Mouse (Mus musculus) heart, adult 9 months (tissue): ENCODE measurements around the gene Smok3b.
"Not testable (repeated sequence)": the region's sequence is repeated elsewhere in the genome, so short reads cannot be mapped to it uniquely, and the experiment has no call there.

ENCODE experiments used
- DNase-seq, 2 experiments: peaks; one replicate each; pipeline ENCODE4 v3.0.0; 2022; ENCODE audit warnings: low spot score in 2 of 2

Smok3b gene

DNA sequence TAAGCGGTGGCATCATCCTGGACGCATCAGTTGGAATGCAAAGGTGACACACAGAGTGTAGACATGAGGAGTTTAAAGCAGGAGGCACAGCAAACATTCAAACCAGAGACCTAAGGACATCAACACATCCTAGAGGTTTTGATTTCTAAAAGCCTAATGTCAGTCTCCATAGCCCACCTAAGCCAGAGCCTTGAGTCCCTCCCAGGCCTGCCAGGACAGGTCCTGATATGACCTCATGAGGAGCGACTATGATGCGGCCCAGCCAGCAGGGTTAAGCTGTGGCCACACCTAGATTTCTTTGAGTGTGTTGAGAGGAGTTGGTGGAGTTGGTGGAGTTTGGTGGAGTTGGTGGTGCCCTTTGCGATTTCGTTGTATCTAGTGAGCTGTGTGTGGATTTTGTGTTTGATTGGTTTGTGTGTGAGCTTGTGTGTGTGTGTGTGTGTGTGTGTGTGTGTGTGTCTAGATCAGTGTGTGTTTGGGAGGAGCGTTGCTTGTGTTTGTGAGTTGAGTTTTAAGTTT, at the start of gene Smok3b, which contains the start of gene Smok3a:
Gene Smok3b, plus strand, starts transcription at position 469 of the 519 bp plus-strand sequence.
Gene Smok3a, plus strand, starts transcription at position 301 of the 519 bp plus-strand sequence.
- not testable (repeated sequence) for DNase-seq

DNA sequence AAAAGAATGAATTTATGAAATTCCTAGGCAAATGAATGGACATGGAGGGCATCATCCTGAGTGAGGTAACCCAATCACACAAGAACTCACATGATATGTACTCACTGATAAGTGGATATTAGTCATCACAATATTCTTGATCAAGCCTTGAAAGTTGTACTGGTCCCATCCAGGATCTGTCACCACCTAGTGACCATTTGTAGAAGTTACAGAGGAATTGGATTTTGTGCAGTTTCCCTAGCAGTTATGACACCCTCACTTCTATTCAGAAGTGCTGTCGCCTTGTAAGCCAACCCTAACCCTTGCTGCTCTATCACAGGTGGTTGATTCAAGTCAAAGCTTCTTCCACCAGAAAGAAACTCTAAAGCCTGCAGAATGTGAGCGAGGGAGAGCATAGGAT, 48.1 kb upstream of the Smok3b start:
- DNase-seq = no peak

DNA sequence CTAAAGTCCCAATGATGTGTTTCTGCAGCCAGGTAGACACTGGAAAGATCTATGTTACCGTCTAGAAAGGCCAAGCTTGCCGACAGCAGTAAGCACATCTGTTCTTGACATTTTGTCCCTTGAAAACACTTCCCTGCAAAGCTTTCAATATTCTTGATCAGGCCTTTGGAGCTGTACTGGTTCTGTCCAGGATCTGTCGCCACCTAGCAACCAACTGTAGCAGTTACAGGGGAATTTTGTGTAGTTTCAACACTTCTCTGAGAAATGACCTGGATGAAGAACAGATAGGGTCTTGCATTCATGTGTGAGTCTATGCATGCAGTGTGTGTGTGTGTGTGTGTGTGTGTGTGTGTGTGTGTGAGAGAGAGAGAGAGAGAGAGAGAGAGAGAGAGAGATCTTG, 47.5 kb upstream of the Smok3b start:
- no peak for DNase-seq

DNA sequence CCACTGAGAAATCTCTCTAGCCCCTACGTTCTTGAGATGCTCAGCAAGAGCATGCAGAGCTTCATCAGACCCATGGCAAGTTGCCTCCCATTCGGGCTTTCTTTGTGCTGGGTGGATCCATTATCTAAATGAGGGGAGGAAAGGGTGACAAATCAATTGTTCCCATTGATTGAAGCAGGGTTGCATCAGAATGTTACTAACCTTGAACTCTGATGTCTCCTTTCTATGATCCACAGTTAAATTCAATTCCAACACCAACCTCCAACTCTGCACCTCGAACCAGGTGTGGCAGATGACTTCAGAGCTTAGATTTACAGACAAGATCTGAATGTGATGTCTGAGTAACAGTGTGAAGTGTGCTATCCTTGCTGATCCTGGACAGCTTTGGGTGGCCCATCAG, 46.5 kb upstream of the Smok3b start:
- DNase-seq = no peak

DNA sequence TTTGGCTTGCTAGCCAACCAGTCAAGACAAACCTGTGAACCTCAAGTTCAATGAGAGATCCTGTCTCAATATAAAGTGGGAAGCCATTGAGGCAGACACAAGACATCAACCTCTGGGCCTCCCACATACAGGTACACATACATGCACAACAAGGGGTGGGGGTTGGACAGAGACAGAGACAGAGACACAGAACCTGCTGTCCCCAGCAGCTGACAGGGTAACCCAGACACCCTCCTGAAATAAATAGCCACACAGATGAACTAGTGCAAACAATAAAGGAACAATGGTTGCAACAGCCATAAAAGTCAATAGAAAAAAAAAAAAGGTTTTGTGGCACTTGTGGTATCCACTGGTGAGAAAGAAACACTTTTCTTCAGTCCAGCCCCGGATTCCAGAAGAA, 45.8 kb upstream of the Smok3b start:
- DNase-seq = no peak

DNA sequence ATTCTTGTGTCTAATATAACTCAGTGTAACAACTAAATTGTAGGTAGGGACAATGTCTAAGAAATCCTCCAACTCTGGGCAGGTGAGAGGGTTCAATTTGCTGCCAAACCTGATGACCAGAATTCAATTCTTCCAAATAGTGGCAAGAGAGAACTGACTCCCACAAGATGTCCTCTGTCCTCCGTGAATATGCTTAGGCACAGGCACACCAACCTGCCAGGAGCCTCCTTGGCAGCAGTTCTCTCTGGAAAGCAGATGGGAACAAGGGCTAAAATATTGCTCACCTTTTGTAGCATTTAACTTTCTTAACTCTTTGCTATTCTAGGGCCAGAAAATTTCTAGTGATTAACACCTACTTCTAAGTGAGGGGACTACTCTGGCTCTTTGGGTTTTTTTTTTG, 43.9 kb upstream of the Smok3b start:
- no peak for DNase-seq

DNA sequence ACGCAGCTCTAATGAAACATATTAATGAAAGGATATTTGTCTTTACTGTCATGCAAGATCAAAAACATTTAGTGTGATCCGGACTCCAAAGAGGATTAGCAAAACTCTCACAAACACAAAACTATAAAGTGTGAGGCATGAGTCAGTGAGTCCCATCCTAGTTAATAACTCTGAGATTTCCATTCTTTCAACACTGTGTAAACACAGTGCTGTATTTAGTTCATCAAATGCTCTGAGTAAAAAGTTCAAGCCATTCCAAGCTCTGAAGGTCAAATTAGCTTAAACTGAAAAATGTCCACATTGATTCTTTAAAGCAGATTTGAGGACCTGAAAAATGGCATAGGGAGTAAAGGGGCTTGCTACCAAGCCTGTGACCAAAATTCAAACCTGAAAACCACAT, 42.1 kb upstream of the Smok3b start:
- DNase-seq = no peak

DNA sequence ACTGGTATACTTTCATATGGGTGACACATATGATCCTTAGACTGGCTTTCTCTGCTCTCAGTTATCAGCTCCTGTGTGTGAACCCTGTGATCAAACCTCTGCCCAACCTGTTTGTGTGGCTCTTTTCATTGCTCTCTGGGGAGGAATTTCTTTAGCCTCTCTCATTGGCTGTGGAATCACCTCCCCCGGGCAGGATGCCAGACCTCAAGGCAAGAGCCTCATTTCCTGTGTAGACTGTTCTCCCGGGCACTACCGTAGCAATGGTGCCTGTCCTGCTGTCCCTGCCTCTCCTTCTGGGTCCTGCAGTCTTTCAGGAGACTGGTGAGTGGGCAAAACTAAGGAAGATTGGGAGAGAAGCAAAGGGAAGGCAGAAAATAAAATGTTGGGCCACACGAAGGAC, 39.9 kb upstream of the Smok3b start, which contains the start of gene Azgp1:
Gene Azgp1, plus strand, starts transcription at position 221 of the 400 bp plus-strand sequence.
- no peak for DNase-seq

DNA sequence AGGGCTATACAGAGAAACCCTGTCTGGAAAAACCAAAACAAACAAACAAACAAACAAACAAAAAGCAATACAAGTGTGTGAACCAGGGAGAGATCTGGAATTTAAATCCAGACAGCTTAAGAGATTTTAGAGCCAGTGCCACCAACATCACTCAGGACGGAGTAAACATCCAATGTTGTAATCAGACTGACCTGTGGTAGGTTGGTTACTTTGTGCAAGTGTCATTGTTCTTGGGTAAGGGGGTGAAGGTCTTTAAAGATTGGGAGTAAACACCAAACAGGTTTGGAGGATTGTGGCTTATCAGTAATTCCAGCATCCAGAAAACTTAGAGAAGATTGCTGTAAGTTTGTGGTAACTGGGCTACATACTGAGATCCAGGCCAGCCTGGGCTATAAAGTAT, 34.9 kb upstream of the Smok3b start:
- DNase-seq = no peak

DNA sequence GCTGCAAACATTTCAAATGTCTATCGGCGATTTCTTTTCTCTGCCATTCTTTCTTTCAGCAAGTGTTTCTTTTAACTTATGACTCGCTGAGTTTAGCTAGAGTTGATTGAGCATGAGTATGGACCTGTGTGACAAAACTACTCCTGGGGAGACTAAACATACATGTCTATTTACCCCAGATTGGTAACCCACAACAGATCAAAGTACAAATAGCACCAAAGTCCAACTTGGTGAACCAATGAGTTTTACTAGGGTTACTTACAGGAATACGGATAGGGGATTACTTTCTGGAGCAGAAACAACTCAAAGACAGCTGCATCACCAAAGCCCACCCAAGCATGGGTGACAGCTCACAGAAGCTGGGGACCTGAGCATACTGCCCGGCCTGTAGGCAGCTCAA, 11.8 kb upstream of the Smok3b start:
- no peak for DNase-seq

DNA sequence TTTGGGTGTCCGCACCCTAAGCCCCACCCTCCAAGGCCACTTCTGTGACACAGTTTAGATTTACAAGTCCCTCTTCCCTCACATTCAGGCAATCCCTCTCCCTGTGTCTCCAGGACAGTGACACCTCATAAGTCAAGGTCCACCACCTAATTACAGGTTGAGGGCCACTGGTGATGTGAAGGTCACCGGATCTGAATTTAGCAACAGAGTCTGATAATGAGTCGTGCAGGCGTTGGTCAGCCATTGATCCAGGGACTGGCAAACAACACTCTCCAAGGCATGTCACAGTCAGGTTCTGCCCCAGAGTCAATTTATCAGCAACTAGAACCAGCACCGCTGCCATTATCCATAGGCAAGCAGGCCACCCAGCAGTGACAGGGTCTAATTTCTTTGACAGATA, 8.8 kb upstream of the Smok3b start:
- DNase-seq = no peak

DNA sequence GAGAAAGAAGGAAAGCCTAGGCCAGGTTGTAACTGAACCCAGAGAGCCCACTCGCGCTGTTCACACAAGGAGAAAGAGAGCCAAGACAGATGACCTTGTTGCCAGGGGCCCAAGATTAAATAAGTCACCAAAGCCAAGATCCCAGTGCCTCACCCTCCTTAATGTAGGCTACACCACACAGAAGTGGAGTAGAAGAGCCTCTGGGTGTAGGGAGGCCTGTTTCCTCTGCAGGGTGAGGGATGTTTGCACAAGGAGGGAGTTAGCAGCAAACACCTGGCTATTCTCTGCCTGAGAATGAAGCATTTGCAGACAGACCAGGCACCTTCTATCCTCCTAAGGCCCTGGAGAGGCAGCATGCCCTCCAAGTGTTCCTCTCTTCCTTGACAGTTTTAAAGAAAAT, 4.7 kb upstream of the Smok3b start:
- DNase-seq = no peak

DNA sequence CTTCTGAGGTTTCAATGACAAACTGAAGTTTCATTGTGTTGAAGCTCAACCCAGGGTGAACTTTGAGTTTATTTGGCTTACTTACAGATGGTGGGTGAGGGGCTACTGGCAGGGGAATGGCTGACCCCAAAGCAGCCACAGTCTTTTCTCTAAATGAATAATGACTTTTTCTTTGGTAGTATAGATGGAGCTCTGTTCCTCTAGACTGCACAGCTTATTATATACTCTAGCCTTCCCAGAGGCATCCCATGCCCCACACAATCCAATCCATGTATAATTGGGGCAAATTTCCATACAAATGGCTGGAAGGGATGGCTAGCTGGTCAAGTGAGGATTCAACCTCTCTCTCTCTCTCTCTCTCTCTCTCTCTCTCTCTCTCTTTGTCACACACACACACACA, 4.2 kb upstream of the Smok3b start:
- DNase-seq = no peak

DNA sequence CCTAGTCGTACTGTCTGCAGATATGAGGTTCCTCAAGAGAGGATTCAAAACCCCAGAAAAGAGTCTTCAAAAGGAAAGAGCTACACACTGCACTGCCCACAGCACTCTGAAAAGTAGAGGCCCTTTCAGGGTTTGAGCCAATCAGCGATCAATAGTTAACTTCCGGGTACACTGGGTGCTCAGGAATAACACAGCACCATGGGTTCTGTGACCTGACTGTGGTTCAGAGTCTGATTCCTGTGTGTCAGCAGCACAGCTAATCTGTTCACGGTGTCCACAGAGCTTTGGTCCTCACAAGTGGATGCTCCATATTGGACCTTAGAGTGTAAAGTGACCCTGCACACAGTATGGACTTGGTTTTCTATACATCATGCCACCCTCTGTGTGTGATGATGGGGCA, 1.7 kb upstream of the Smok3b start:
- not testable (repeated sequence) for DNase-seq

DNA sequence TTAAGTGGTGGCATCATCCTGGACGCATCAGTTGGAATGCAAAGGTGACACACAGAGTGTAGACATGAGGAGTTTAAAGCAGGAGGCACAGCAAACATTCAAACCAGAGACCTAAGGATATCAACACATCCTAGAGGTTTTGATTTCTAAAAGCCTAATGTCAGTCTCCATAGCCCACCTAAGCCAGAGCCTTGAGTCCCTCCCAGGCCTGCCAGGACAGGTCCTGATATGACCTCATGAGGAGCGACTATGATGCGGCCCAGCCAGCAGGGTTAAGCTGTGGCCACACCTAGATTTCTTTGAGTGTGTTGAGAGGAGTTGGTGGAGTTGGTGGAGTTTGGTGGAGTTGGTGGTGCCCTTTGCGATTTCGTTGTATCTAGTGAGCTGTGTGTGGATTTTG, 31.7 kb downstream of the Smok3b start, which contains the start of gene Smok3c:
Gene Smok3c, plus strand, starts transcription at position 301 of the 400 bp plus-strand sequence.
- not testable (repeated sequence) for DNase-seq

DNA sequence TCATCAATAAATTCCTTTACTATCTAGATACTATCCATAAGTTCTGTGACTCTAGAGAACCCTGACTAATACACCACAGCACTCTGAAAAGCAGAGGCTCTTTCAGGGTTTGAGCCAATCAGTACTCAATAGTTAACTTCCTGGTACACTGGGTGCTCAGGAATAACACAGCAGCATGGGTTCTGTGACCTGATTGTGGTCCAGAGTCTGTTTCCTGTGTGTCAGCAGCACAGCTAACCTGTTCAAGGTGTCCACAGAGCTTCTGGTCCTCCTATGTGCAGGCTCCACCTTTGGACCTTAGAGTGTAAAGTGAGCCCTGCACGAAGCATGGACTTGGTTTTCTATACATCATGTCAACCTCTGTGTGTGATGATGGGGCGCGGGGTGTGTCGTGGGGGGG, 52.6 kb downstream of the Smok3b start:
- DNase-seq = no peak

DNA sequence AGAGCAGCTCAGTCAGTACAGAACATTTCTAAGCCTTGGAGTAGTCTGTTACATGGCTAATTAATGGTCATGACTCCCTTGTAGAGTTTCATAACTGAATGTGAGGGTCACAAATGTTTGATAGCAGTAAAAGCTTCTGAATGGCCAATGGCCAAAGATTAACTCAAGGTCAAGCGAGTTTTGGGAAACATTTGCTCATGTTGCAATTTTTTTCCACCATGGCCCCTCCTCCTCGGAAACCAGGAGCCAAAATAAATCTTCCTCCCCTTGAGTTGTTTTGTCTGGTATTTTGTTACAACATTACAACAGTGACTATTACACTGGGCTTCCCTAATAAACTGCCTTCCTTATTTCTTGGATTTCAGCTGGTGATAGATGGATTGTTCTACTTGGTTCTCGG, 54.5 kb downstream of the Smok3b start:
- DNase-seq = no peak

DNA sequence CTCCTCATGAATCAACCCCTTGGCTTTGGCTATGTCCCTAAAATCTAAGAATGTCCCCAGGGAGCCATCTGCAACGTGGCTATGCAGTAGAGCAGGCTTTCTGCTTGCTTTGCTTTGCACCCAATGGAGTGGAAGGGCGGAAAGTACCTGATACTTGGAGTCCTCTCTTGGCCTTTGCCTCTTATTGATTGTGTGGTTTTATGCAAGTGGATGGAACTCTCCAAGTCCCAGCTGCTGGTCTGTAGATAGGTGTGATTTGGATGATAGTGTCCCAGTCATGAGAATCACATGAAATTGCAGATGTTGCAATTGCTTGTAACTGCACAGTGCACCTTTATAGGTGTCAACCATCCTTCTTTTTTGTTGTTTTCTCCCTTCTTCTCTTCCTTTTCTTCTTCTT, 54.9 kb downstream of the Smok3b start:
- no peak for DNase-seq

DNA sequence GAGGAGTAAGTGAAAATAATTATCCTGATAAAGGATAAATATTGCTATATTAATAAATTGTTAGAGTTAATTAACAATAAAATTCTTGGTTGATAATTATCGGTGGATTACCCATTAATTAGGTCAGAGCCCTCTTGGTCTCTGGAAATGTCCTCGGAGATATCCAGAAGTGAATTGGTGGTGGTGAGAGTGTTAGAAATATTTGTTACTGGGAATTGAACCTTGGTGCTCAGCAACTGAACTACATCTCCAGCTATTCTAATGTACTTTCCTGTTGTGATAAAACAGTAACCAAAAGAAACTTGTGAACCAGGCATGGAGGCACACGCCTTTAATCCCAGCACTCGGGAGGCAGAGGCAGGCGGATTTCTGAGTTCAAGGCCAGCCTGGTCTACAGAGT, 59.2 kb downstream of the Smok3b start:
- DNase-seq = no peak

DNA sequence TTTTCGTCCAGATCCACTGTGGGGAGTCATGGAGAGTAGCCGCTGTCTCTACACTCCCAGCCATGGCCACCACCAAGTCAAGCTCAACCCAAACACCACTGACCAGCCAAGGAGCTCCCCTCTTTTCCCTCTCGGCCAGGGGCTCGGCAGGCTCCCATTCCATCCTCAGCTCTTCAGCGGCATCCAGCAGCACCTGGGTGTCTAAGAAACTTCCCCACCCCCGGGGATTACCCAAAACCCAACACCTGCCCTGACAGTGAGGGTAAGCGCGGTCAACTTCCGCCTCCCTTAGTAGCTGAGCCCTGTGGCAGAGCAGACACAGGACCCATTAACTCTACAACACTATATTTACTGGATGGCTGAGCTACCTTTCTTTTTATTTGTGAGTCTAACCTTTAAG, 60.2 kb downstream of the Smok3b start:
- no peak for DNase-seq

DNA sequence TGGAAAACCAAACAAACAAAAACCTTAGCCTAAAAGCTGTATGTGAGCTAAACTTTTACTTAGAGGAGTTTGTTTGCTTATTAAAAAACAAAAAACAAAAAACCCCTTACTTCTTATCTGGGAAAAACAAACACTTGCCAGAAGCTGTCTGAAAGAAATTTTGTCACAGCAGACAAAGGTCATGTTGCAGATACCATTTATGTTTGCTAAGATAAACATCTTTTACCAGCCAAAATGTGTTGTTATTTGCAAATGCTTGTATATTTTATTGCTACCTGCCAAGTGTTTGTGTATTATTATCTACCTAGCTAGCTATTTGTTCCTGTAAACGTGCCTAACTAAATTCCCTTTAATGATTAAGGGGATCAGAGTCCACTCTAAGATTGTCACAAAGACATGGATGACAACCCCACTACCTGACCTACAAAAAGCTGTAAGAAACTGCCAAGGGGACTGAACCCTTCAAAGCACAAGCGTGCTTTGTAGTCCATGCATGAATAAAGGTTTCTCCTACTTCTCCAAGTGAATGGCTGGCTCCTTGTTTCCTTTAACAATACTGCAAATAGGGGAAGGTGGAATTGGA, 62.2 kb downstream of the Smok3b start:
- no peak for DNase-seq

DNA sequence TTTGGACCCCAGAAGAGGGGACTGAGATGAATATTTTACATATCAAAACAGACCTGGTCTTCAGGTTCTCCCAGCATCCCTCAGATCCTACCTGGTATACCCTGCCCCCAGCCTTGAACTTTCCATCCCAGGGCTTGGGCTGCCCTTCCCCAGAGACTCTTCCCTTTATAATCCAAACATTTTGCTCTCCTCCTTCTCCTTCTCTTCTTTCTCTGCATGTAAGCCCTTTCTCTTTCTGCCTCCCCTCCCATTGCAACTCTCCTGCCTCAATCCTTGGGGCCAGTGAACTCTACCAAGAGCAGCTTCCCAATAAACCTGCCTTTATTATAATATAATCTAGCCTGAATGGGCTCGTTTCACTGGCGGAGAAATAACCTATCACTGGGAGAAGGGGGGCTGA, 62.7 kb downstream of the Smok3b start:
- no peak for DNase-seq

DNA sequence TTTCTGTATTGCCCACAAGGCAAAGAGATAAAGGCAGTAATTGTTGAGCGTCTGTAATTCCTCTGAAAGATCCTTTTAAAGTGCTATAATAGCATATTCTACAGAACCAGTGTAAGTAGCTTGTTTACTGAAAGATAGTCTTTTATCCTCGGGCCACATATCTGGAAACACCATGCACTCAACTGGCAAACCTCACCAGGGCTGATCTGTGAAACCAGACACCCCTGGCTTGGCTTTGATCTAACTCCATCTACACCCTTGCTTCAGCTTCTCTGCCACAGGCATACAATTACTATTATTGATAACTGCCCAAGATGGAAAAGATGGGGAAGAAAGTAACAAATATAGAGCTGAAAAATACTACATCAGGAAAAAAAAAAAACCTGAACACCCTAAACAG, 63.3 kb downstream of the Smok3b start:
- no peak for DNase-seq

DNA sequence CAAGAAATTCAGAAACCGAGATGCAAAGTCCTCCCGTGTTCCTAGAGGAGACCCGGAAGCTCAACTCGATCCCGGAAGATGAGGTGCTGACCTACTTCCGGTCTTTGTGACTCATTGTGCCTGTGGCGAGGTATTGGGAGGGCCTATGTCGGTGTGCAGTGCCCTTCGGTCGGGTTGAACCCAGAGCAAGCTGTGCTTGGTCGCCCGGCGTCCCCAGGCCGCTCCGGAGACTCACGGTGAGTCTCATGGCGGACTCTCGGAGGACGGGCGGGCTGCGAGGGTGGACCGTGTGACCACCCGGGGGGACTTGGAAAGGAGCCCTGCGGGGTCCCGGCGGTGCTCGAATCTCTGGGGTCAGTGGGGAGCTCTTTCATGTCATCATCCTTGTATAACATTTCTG, 63.8 kb downstream of the Smok3b start, which contains the start of gene Zkscan1:
Gene Zkscan1, plus strand, starts transcription at position 89 of the 400 bp plus-strand sequence.
- DNase-seq = peak; percentile 80 to 84
